Mouse (Mus musculus): Measurements from ENCODE around the gene Foxk2. TPM values are rescaled to one million over a fixed set of nuclear protein-coding genes. Genes with fewer than 3 reads are reported as not detected.
"Not testable (repeated sequence)": the region's sequence is repeated elsewhere in the genome, so short reads cannot be mapped to it uniquely, and the experiment has no call there.

Foxk2 gene
- polyA plus RNA-seq, 1 experiment, result 55.8 TPM

DNA sequence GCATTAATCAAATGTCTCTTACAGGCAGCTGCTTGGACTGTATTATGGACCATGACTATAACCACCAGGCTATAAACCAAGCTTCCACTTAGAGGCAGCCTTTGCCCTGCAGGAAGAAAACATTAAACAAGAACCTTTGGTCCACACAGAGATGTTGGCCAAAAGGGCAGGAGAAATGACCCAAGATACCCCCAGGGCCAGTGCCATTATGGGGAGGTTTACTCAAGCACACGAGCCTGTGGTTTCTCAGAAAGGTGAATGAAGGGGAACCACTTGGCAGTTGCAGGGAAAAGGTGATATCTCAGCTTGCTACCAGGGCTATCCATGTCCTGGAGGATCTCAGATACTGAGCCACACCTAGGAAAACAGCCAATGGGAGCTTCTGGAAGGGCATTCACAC lies 66.2 kb downstream of the Foxk2 start:
- no peak overlapping the region for H3K27ac ChIP-seq (ENCODE audit: insufficient read depth, low read length)
- H3K4me1 ChIP-seq (ENCODE audit: control insufficient read depth, insufficient read depth, low read length), result no peaks in the 10 kb centered on the region
- TF ChIP-seq CTCF (IDR thresholded peaks at IDR 0.05; ENCODE audit: borderline replicate concordance, insufficient read depth, low read length), result no peak
- TF ChIP-seq POLR2A (IDR thresholded peaks at IDR 0.05; ENCODE audit: low read depth, low read length), result no peak
- H3K4me3 ChIP-seq (ENCODE audit: insufficient read depth, low read length), result no peak overlapping the region

- no peak overlapping the region for H3K27ac ChIP-seq (ENCODE audit: insufficient read depth, low read length)
- TF ChIP-seq POLR2A (IDR thresholded peaks at IDR 0.05; ENCODE audit: low read depth, low read length), result no peak
- TF ChIP-seq CTCF (IDR thresholded peaks at IDR 0.05; ENCODE audit: borderline replicate concordance, insufficient read depth, low read length), result no peak
- no peaks in the 10 kb centered on the region for H3K4me1 ChIP-seq (ENCODE audit: control insufficient read depth, insufficient read depth, low read length)
- no peak overlapping the region for H3K4me3 ChIP-seq (ENCODE audit: insufficient read depth, low read length)
These were observed 66.9 kb downstream of the Foxk2 start for GRCm38 (mm10) chr11:121326681-121327080.

DNA sequence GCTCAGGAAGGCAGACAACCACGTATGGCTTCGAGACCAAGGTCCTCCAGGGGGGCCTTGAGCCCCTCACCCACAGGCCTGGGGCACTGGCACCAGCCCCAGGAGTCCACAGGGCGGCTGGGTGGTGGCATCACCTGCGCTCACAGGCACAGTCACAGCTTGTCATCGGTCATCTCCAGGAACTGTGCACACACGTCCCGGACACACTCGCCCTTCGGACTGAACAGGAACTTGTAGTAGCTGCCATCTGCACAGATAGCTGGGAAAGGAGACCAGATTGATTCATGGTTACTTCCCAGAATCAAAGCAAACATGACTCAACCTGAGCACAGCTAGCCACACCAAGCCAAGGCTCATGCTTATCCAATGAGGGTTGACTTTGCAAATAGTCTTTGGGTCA lies 68.4 kb downstream of the Foxk2 start:
- TF ChIP-seq POLR2A (IDR thresholded peaks at IDR 0.05; ENCODE audit: low read depth, low read length) (no peak), CTCF (IDR thresholded peaks at IDR 0.05; ENCODE audit: borderline replicate concordance, insufficient read depth, low read length) (no peak)
- no peak overlapping the region for H3K27ac ChIP-seq (ENCODE audit: insufficient read depth, low read length)
- no peak overlapping the region for H3K4me3 ChIP-seq (ENCODE audit: insufficient read depth, low read length)
- H3K4me1 ChIP-seq (ENCODE audit: control insufficient read depth, insufficient read depth, low read length), result no peaks in the 10 kb centered on the region

DNA sequence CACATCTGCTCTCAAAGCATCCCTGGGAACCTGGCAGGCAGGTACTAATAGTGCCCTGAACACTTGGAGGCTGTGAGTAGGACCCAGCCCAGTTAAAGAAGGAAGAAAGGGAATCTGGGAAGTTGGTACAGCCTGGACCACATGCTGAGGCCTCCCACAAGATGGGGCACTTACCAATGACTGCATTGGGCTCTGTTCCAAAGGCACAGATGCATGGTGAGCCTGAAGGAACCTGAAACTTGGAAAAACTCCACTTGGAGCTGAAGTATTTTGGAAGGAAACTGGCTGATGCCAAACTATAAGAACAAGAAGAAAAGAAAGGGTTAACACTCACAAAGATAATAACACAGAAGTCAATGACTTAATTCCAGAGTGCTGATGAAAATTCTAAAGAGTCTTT lies 68.8 kb downstream of the Foxk2 start:
- Histone ChIP-seq H3K27ac (ENCODE audit: insufficient read depth, low read length) (no peak overlapping the region), H3K4me1 (ENCODE audit: control insufficient read depth, insufficient read depth, low read length) (no peaks in the 10 kb centered on the region), H3K4me3 (ENCODE audit: insufficient read depth, low read length) (no peak overlapping the region)
- TF ChIP-seq POLR2A (IDR thresholded peaks at IDR 0.05; ENCODE audit: low read depth, low read length) (no peak), CTCF (IDR thresholded peaks at IDR 0.05; ENCODE audit: borderline replicate concordance, insufficient read depth, low read length) (no peak)

DNA sequence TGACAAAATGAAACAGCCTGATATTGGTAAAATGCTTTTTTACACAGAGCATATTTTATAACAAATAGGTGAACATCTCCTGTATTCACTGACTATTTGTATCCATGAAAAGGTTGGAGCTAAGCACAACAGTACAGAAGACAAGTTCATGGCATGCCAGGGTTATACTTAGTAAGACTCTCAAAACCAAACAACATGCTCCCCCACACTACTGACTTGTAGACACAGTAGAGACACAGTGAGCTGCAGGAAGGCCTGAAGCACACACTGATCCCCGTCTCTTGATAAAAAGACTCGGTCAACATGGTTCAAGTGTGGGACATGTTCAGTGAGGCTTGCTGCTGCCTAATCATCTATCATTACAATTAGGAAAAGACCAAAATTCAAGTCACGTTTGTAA lies 71.9 kb downstream of the Foxk2 start:
- no peak overlapping the region for H3K27ac ChIP-seq (ENCODE audit: insufficient read depth, low read length)
- no peak for TF ChIP-seq POLR2A (IDR thresholded peaks at IDR 0.05; ENCODE audit: low read depth, low read length)
- no peak overlapping the region for H3K4me3 ChIP-seq (ENCODE audit: insufficient read depth, low read length)
- no peaks in the 10 kb centered on the region for H3K4me1 ChIP-seq (ENCODE audit: control insufficient read depth, insufficient read depth, low read length)

GRCm38 (mm10) chr11:121339647-121340046 lies 79.9 kb downstream of the Foxk2 start:
- no peak overlapping the region for H3K27ac ChIP-seq (ENCODE audit: insufficient read depth, low read length)
- H3K4me1 ChIP-seq (ENCODE audit: control insufficient read depth, insufficient read depth, low read length), result no peaks in the 10 kb centered on the region
- TF ChIP-seq POLR2A (IDR thresholded peaks at IDR 0.05; ENCODE audit: low read depth, low read length), result no peak
- no peak for TF ChIP-seq CTCF (IDR thresholded peaks at IDR 0.05; ENCODE audit: borderline replicate concordance, insufficient read depth, low read length)
- H3K4me3 ChIP-seq (ENCODE audit: insufficient read depth, low read length), result no peak overlapping the region

- Histone ChIP-seq H3K4me1 (ENCODE audit: control insufficient read depth, insufficient read depth, low read length) (no peaks in the 10 kb centered on the region), H3K4me3 (ENCODE audit: insufficient read depth, low read length) (no peak overlapping the region), H3K27ac (ENCODE audit: insufficient read depth, low read length) (no peak overlapping the region)
- no peak for TF ChIP-seq CTCF (IDR thresholded peaks at IDR 0.05; ENCODE audit: borderline replicate concordance, insufficient read depth, low read length)
- TF ChIP-seq POLR2A (IDR thresholded peaks at IDR 0.05; ENCODE audit: low read depth, low read length), result no peak
These were observed 80.5 kb downstream of the Foxk2 start for GRCm38 (mm10) chr11:121340287-121340686.

- not testable (repeated sequence) for H3K4me3 ChIP-seq (ENCODE audit: insufficient read depth, low read length); H3K4me1 ChIP-seq (ENCODE audit: control insufficient read depth, insufficient read depth, low read length); H3K27ac ChIP-seq (ENCODE audit: insufficient read depth, low read length)
These were observed 82.6 kb downstream of the Foxk2 start for GRCm38 (mm10) chr11:121342423-121342822.

DNA sequence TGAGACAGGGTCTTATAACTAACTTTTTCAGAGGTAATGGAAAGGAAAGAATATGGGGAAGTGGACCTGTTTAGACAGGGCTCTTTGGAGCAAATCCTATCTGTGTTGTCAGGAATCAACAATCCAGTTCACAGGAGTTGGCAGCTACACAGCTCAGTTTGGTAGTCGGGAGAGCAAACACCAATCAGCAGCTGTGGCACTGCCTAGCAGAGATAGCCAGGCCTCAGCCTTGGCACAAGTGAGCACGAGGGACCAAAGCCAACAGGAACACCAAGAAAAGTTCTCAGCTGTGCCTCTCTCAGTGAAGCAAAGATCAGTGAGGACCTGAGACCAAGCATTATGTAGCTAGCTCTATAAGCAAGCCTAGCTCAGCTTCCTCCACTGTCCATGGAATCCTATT lies 87.2 kb downstream of the Foxk2 start:
- Histone ChIP-seq H3K4me3 (ENCODE audit: insufficient read depth, low read length) (no peak overlapping the region), H3K27ac (ENCODE audit: insufficient read depth, low read length) (no peak overlapping the region), H3K4me1 (ENCODE audit: control insufficient read depth, insufficient read depth, low read length) (no peaks in the 10 kb centered on the region)
- TF ChIP-seq POLR2A (IDR thresholded peaks at IDR 0.05; ENCODE audit: low read depth, low read length), result no peak
- TF ChIP-seq CTCF (IDR thresholded peaks at IDR 0.05; ENCODE audit: borderline replicate concordance, insufficient read depth, low read length), result no peak

- Histone ChIP-seq H3K27ac (ENCODE audit: insufficient read depth, low read length) (no peak overlapping the region), H3K4me3 (ENCODE audit: insufficient read depth, low read length) (no peak overlapping the region), H3K4me1 (ENCODE audit: control insufficient read depth, insufficient read depth, low read length) (no peaks in the 10 kb centered on the region)
- TF ChIP-seq POLR2A (IDR thresholded peaks at IDR 0.05; ENCODE audit: low read depth, low read length), result no peak
- TF ChIP-seq CTCF (IDR thresholded peaks at IDR 0.05; ENCODE audit: borderline replicate concordance, insufficient read depth, low read length), result no peak
These were observed 88.4 kb downstream of the Foxk2 start for GRCm38 (mm10) chr11:121348166-121348565.

GRCm38 (mm10) chr11:121348727-121349126 lies 88.9 kb downstream of the Foxk2 start:
- H3K27ac ChIP-seq (ENCODE audit: insufficient read depth, low read length); H3K4me1 ChIP-seq (ENCODE audit: control insufficient read depth, insufficient read depth, low read length); H3K4me3 ChIP-seq (ENCODE audit: insufficient read depth, low read length): not testable (repeated sequence)

All from embryonic fibroblast, embryonic 13.5 days (primary cell).